Mouse (Mus musculus) neural tube, embryonic 11.5 days (tissue): ENCODE data around the gene Vps8. TPM values are rescaled to one million over a fixed set of nuclear protein-coding genes. Genes with fewer than 3 reads are reported as not detected.

Experiments used
- ATAC-seq: fragments of 200-750 bp; cut with Nextera tagmentation; 2 replicates; pipeline ENCODE4 v1.8.0; 2017; ENCODE audit warnings: moderate number of reproducible peaks, mild to moderate bottlenecking, moderate TSS enrichment, moderate library complexity; ENCODE audit not compliant: insufficient read depth, low FRiP score, low TSS enrichment
- DNase-seq: peaks from one replicate; pipeline ENCODE4 v3.0.0-alpha.2; 2015; ENCODE audit warnings: low spot score
- H3K27ac ChIP-seq: fragments of 300-500 bp; sonication (generic); 2 replicates; pipeline ENCODE4 v1.5.1; 2014; ENCODE audit warnings: low read depth, mild to moderate bottlenecking, low read length
- H3K27me3 ChIP-seq: fragments of 300-500 bp; sonication (generic); 2 replicates; pipeline ENCODE4 v1.6.1; 2014; ENCODE audit warnings: mild to moderate bottlenecking, low read length, mixed read lengths; ENCODE audit not compliant: control insufficient read depth, insufficient read depth
- H3K36me3 ChIP-seq: fragments of 300-500 bp; sonication (generic); 2 replicates; pipeline ENCODE4 v1.6.1; 2014; ENCODE audit warnings: mild to moderate bottlenecking, low read length, moderate library complexity, mixed read lengths; ENCODE audit not compliant: control insufficient read depth, insufficient read depth
- H3K4me1 ChIP-seq: fragments of 300-500 bp; sonication (generic); 2 replicates; pipeline ENCODE4 v1.6.1; 2014; ENCODE audit warnings: low read length, mixed read lengths; ENCODE audit not compliant: control insufficient read depth, insufficient read depth
- H3K4me2 ChIP-seq: fragments of 300-500 bp; sonication (generic); 2 replicates; pipeline ENCODE4 v1.6.1; 2014; ENCODE audit warnings: low read depth, mild to moderate bottlenecking, moderate library complexity
- H3K4me3 ChIP-seq: fragments of 300-500 bp; sonication (generic); 2 replicates; pipeline ENCODE4 v1.5.1; 2014; ENCODE audit warnings: low read depth, low read length
- H3K9ac ChIP-seq: fragments of 300-500 bp; sonication (generic); 2 replicates; pipeline ENCODE4 v1.6.1; 2014; ENCODE audit warnings: mild to moderate bottlenecking, low read length
- H3K9me3 ChIP-seq: fragments of 300-500 bp; sonication (generic); 2 replicates; pipeline ENCODE4 v1.6.1; 2016; ENCODE audit warnings: low read length; ENCODE audit not compliant: control insufficient read depth
- WGBS: fragments of 180-500 bp; shearing (Covaris S2); extraction: QIAGEN DNeasy Blood & Tissue Kit; methylation state at CpG from one replicate; pipeline ENCODE4 v1.1.7; 2014; 5-methylcytosine and 5-hydroxymethylcytosine counted together
- polyA plus RNA-seq: library from polyadenylated mRNA; unstranded; fragments of >200 nt; fragmentation: Nextera tagmentation; extraction: Ambion mirVana; gene quantifications from 2 replicates; pipeline ENCODE4 v1.2.1, GENCODE M21; 2014

Gene Vps8
- polyA plus RNA-seq, 1 experiment from 2014 or later = 30.8 TPM

- no peak overlapping the region for H3K9ac ChIP-seq
- H3K4me2 ChIP-seq = no peak overlapping the region
- ATAC-seq (no peak), DNase-seq (no peak)
- no peaks in the 10 kb centered on the region for H3K36me3 ChIP-seq
- H3K9me3 ChIP-seq = no peaks in the 10 kb centered on the region
- H3K27me3 ChIP-seq = no peaks in the 10 kb centered on the region
- H3K27ac ChIP-seq = no peak overlapping the region
- WGBS = 52% methylated on average over 11 of the region's 11 CpGs
- no peak overlapping the region for H3K4me3 ChIP-seq
- no peaks in the 10 kb centered on the region for H3K4me1 ChIP-seq
Observed at GRCm38 (mm10) chr16:21382152-21382911, 40.6 kb upstream of the Vps8 start.

- H3K9ac ChIP-seq = no peak overlapping the region
- WGBS = 71% methylated on average over 14 of the region's 14 CpGs
- H3K4me2 ChIP-seq = no peak overlapping the region
- H3K27me3 ChIP-seq = no peaks in the 10 kb centered on the region
- H3K4me3 ChIP-seq = no peak overlapping the region
- no peaks in the 10 kb centered on the region for H3K9me3 ChIP-seq
- ATAC-seq = no peak
- no peak for DNase-seq
- no peaks in the 10 kb centered on the region for H3K4me1 ChIP-seq
- no peak overlapping the region for H3K27ac ChIP-seq
- no peaks in the 10 kb centered on the region for H3K36me3 ChIP-seq
Observed at GRCm38 (mm10) chr16:21385926-21386881, 36.7 kb upstream of the Vps8 start.

- no peak for ATAC-seq
- DNase-seq = no peak
- Histone ChIP-seq H3K9ac (no peak overlapping the region), H3K36me3 (no peaks in the 10 kb centered on the region), H3K4me1 (no peaks in the 10 kb centered on the region), H3K4me2 (no peak overlapping the region), H3K4me3 (no peak overlapping the region), H3K9me3 (no peaks in the 10 kb centered on the region), H3K27me3 (no peaks in the 10 kb centered on the region), H3K27ac (no peak overlapping the region)
- WGBS = 34% methylated on average over 3 of the region's 3 CpGs
Observed at GRCm38 (mm10) chr16:21389316-21389715, 33.6 kb upstream of the Vps8 start.

DNA sequence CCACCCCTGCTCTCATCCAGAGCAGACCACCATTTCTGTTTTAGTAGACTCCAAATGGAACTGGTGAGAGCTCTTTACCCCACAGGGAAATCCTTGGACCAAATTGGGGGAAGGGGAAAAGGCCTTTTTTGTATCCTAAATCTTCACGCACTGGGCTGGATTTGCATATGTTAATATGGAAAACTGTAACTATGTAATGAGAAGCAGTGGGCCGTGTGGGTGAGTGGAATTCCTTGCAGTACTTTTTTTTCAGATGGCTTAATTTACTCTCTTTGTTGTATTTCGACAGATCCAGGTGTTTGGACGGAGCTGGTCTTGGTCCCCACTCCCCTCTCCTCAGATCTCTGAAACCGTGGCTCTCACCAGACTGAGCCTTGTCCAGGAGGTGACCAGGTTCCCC lies 32.2 kb upstream of the Vps8 start:
- H3K4me1 ChIP-seq = no peaks in the 10 kb centered on the region; the same call in 1 of the 2 replicates
- H3K27me3 ChIP-seq = no peaks in the 10 kb centered on the region
- H3K27ac ChIP-seq = no peak overlapping the region
- no peaks in the 10 kb centered on the region for H3K36me3 ChIP-seq
- no peak overlapping the region for H3K4me3 ChIP-seq
- no peak overlapping the region for H3K9ac ChIP-seq
- no peak overlapping the region for H3K4me2 ChIP-seq
- no peaks in the 10 kb centered on the region for H3K9me3 ChIP-seq
- ATAC-seq = no peak
- 57% methylated on average over 5 of the region's 5 CpGs for WGBS
- DNase-seq = no peak

GRCm38 (mm10) chr16:21392099-21392498 lies 30.8 kb upstream of the Vps8 start:
- ATAC-seq = peak; percentile 33; the same call in 1 of the 2 replicates
- Histone ChIP-seq H3K9me3 (no peaks in the 10 kb centered on the region), H3K4me1 (no peaks in the 10 kb centered on the region; the same call in 1 of the 2 replicates), H3K27ac (no peak overlapping the region), H3K4me2 (no peak overlapping the region), H3K4me3 (no peak overlapping the region), H3K36me3 (no peaks in the 10 kb centered on the region), H3K27me3 (no peaks in the 10 kb centered on the region), H3K9ac (no peak overlapping the region)
- 72% methylated on average over 6 of the region's 6 CpGs for WGBS
- DNase-seq = no peak

- Histone ChIP-seq H3K4me3 (no peak overlapping the region), H3K27ac (no peak overlapping the region), H3K4me2 (no peak overlapping the region), H3K9ac (no peak overlapping the region), H3K27me3 (no peaks in the 10 kb centered on the region), H3K9me3 (no peaks in the 10 kb centered on the region), H3K4me1 (no peaks in the 10 kb centered on the region; the same call in 1 of the 2 replicates), H3K36me3 (no peaks in the 10 kb centered on the region)
- WGBS = 52% methylated on average over 9 of the region's 9 CpGs
- ATAC-seq (peak; percentile 83), DNase-seq (peak; percentile 91)
Observed at GRCm38 (mm10) chr16:21392517-21393112, 30.3 kb upstream of the Vps8 start.

DNA sequence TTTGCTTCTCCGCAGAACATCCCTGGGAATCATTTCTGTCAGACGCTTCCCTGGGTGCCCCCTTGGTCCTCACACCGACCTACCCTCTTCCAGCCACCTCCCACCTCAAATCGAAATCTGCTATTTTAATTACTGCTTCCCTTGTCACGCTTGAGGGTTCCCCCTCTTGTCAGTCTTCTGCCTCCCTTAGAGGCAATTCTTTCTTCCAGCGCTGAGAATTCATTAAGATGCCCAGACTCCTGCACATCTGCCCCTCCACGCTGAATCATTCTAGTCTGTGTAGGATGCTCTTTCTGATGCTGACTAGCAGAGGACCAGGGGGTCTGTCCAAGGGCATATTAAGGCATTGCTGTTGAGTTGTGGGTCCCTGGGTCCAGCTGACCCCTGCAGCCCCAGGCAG lies 27.4 kb upstream of the Vps8 start:
- Histone ChIP-seq H3K9ac (no peak overlapping the region; the same call in 1 of the 2 replicates), H3K9me3 (no peaks in the 10 kb centered on the region), H3K36me3 (no peaks in the 10 kb centered on the region), H3K4me2 (no peak overlapping the region), H3K4me3 (no peak overlapping the region), H3K27ac (no peak overlapping the region), H3K4me1 (peaks cover 7% of the 10 kb centered on the region), H3K27me3 (no peaks in the 10 kb centered on the region)
- 35% methylated on average over 7 of the region's 7 CpGs for WGBS
- ATAC-seq (no peak), DNase-seq (peak; percentile 6)

- H3K9ac ChIP-seq = no peak overlapping the region
- no peaks in the 10 kb centered on the region for H3K27me3 ChIP-seq
- no peak overlapping the region; the same call in 1 of the 2 replicates for H3K27ac ChIP-seq
- no peak for ATAC-seq
- H3K4me1 ChIP-seq = peaks cover 7% of the 10 kb centered on the region
- H3K36me3 ChIP-seq = no peaks in the 10 kb centered on the region
- DNase-seq = no peak
- H3K4me2 ChIP-seq = no peak overlapping the region
- H3K9me3 ChIP-seq = no peaks in the 10 kb centered on the region
- WGBS = 77% methylated on average over 5 of the region's 5 CpGs
- no peak overlapping the region for H3K4me3 ChIP-seq
Observed at GRCm38 (mm10) chr16:21397681-21398080, 25.2 kb upstream of the Vps8 start.
